Mouse (Mus musculus): ENCODE data around the gene Mcf2l.

- no peak for TF ChIP-seq CTCF (IDR thresholded peaks at IDR 0.05; ENCODE audit: control insufficient read depth, insufficient read depth, low read length)
- no peak for TF ChIP-seq POLR2A (IDR thresholded peaks at IDR 0.05; ENCODE audit: borderline replicate concordance, control insufficient read depth, low read depth, low read length)
These were observed 32.2 kb downstream of the Mcf2l start for GRCm38 (mm10) chr8:12905599-12906321.
